Mouse (Mus musculus): ENCODE data around the gene Hist1h3h.

DNA sequence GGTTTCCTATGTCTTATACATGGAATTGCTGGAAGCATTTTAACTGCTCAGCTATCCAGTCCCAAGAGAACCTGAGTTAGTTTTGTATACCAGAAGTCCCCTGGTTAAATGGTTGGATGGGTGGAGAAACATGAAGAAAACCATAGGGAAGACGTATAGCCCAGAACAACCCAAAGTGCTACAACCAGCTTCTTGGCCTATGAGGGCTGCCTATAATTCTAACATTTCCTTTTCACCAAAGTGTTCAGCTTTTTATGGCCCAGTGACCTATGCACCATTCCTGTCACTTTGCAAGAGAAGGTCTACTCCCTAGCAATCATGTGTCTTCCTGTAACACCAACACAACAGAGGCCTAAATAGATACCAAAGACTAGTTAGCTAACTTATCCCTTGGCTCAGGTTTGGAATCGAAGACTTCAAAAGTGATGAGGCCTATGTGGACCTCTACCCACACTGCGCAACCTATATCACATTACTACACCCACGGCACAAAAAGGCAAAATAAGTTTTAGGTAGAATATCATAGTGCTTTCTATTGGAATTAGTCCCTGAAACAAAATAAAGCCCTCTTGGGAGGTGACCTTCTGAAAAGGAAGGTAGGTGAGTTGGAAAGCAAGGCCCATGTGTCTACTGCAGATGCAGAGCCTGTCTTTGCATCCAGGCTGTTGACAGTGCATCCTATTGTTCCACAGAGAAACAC, 1.1 kb downstream of the Hist1h3h start:
- TF ChIP-seq CTCF (IDR thresholded peaks at IDR 0.05; ENCODE audit: insufficient read depth, low read length) (no peak), POLR2A (IDR thresholded peaks at IDR 0.05; ENCODE audit: borderline replicate concordance, extremely low read depth, low read depth, low read length) (no peak)

Data from lung, adult 2 months (tissue).